Mouse (Mus musculus) ES-E14 (cell line): Measurements from ENCODE around the gene Zbtb33. TPM values are rescaled to one million over a fixed set of nuclear protein-coding genes. Genes with fewer than 3 reads are reported as not detected.

Source experiments
- DNase-seq: peaks from one replicate; pipeline ENCODE4 v3.0.0-alpha.2; 2013; ENCODE audit warnings: low read depth, low spot score
- H3K27ac ChIP-seq: 2 replicates; pipeline ENCODE4 v1.5.1; 2012; ENCODE audit warnings: low read depth, mild to moderate bottlenecking, low read length, moderate library complexity, mixed read lengths; ENCODE audit not compliant: poor library complexity, insufficient read depth, severe bottlenecking
- H3K36me3 ChIP-seq: 2 replicates; pipeline ENCODE4 v1.6.1; 2012; ENCODE audit warnings: mild to moderate bottlenecking, low read length, moderate library complexity, mixed read lengths; ENCODE audit not compliant: control insufficient read depth, poor library complexity, insufficient read depth, severe bottlenecking
- H3K4me1 ChIP-seq, 2 experiments: fragments of 150-350 bp in 1 of 2; sonication (generic) in 1 of 2; 2 replicates each; pipeline ENCODE4 v1.6.1; 2012; ENCODE audit warnings: low read length in 2 of 2, mild to moderate bottlenecking in 1 of 2, mixed read lengths in 1 of 2; ENCODE audit not compliant: control insufficient read depth in 2 of 2, insufficient read depth in 2 of 2, poor library complexity in 1 of 2
- H3K4me3 ChIP-seq, 2 experiments: fragments of 150-350 bp in 1 of 2; sonication (generic) in 1 of 2; 2 replicates each; pipeline ENCODE4 v1.5.1; 2012; ENCODE audit warnings: low read length in 2 of 2, low read depth in 1 of 2, mild to moderate bottlenecking in 1 of 2, mixed read lengths in 1 of 2; ENCODE audit not compliant: insufficient read depth in 1 of 2, poor library complexity in 1 of 2, severe bottlenecking in 1 of 2
- H3K9ac ChIP-seq: 2 replicates; pipeline ENCODE4 v1.6.1; 2012; ENCODE audit warnings: low read depth, mild to moderate bottlenecking, low read length, mixed read lengths; ENCODE audit not compliant: poor library complexity, insufficient read depth, severe bottlenecking
- H3K9me3 ChIP-seq: fragments of 150-350 bp; sonication (generic); 2 replicates; pipeline ENCODE4 v1.6.1; 2012; ENCODE audit warnings: low read depth, mild to moderate bottlenecking, low read length; ENCODE audit not compliant: control insufficient read depth, insufficient read depth
- CHD2 ChIP-seq: IDR thresholded peaks from 2 replicates; pipeline ENCODE4 v1.6.1; 2014; ENCODE audit warnings: mild to moderate bottlenecking, low read depth, low read length, inconsistent platforms
- HCFC1 ChIP-seq: IDR thresholded peaks from 2 replicates; pipeline ENCODE4 v1.6.1; 2012; ENCODE audit warnings: low read length, inconsistent platforms, borderline replicate concordance; ENCODE audit not compliant: insufficient read depth
- MAFK ChIP-seq: IDR thresholded peaks from 2 replicates; pipeline ENCODE4 v1.6.1; 2014; ENCODE audit warnings: mild to moderate bottlenecking, low read depth, low read length, inconsistent platforms; ENCODE audit not compliant: insufficient read depth
- ZC3H11A ChIP-seq: IDR thresholded peaks from 2 replicates; pipeline ENCODE4 v1.6.1; 2012; ENCODE audit warnings: low read depth, mild to moderate bottlenecking, inconsistent platforms, low read length, borderline replicate concordance
- ZNF384 ChIP-seq: IDR thresholded peaks from 2 replicates; pipeline ENCODE4 v1.6.1; 2012; ENCODE audit warnings: low read depth, low read length, inconsistent platforms
- in situ Hi-C, 2 experiments: fragments of 600-800 bp; cut with MboI; formaldehyde crosslinking; loops; one replicate each; pipeline ENCODE4 v1.15.1; 2025; ENCODE audit warnings: low sequenced_read_pairs in 2 of 2, inconsistent platforms in 1 of 2; ENCODE audit not compliant: unreplicated experiment in 2 of 2
- total RNA-seq: library from RNA; depleted of rRNA; stranded (reverse); fragments of 300-350 nt; gene quantifications from 2 replicates; pipeline ENCODE4 v1.2.3, GENCODE M21; 2012; rRNA removed

Gene Zbtb33
- total RNA-seq, 1 experiment: 10.4 TPM

DNA sequence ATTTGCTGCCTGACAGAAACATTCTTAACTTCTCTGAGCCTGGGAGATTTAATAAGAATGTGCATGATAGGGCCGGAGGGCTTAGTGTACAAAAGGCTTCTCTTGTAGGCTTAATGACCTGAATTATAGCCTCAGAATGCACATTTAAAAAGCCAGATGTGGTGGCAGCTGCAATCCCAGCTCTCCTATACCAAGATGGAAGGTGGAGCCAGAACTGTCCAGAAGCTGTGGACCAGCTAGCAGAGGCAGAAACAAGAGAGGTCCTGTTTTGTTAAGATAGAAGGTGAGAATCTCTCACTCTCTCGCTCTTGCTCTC lies 28.0 kb downstream of the Zbtb33 start:
- Histone ChIP-seq H3K9me3 (no peaks in the 10 kb centered on the region), H3K27ac (no peak overlapping the region), H3K4me1 (no peaks in the 10 kb centered on the region), H3K9ac (no peak overlapping the region), H3K4me3 (no peak overlapping the region), H3K36me3 (no peaks in the 10 kb centered on the region)
- TF ChIP-seq MAFK (no peak), ZC3H11A (no peak), CHD2 (no peak), ZNF384 (no peak), HCFC1 (no peak)
- no peak for DNase-seq
- in situ Hi-C loops: no loop called here

DNA sequence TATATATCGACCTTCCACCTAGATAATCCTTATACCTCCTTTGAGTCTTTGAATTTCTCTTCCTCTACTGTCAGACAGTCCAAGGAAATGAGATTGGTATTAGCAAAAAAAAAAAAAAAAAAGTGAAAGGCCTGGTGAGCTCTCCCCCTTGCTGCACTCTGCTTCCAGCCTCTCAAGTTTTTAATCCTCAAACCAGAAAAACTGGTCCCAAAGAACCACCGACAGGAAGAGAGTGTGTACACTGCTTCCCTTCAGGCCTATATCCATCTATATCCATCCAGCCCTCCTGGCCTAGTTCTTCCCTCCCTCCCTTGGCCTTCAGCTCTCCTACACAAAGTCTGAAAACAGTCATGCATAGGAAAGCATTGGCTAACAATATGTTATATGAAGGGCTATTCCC lies 33.2 kb downstream of the Zbtb33 start:
- H3K4me1 ChIP-seq: no peaks in the 10 kb centered on the region
- in situ Hi-C loops: no loop called here
- no peak overlapping the region for H3K4me3 ChIP-seq
- no peak overlapping the region for H3K27ac ChIP-seq
- TF ChIP-seq CHD2 (no peak), MAFK (no peak), HCFC1 (no peak), ZC3H11A (no peak), ZNF384 (no peak)
- H3K36me3 ChIP-seq: no peaks in the 10 kb centered on the region
- no peak for DNase-seq
- no peaks in the 10 kb centered on the region for H3K9me3 ChIP-seq
- no peak overlapping the region for H3K9ac ChIP-seq

DNA sequence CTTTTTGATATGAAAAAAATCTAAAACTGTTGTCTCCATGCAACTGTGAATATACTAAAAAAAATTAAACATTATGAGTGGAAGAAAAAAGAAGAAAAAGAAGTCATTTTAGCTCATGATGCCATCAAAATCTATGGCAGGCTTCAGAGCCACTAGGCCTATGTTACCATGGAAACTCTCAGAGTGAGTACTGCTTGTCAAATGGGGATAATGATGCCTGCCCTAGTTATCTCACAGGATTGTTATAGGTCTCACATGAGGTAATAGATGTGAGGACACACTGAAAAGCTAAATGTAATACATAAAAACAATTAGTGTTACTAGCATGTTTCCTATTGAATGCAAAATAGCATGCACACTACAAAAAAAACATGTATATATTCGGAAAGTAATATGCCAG lies 40.3 kb downstream of the Zbtb33 start:
- Histone ChIP-seq H3K4me3 (no peak overlapping the region), H3K9me3 (no peaks in the 10 kb centered on the region), H3K9ac (no peak overlapping the region), H3K36me3 (no peaks in the 10 kb centered on the region), H3K27ac (no peak overlapping the region), H3K4me1 (no peaks in the 10 kb centered on the region)
- TF ChIP-seq CHD2 (no peak), MAFK (no peak), ZNF384 (no peak), HCFC1 (no peak), ZC3H11A (no peak)
- in situ Hi-C loops: no loop called here
- DNase-seq: no peak

DNA sequence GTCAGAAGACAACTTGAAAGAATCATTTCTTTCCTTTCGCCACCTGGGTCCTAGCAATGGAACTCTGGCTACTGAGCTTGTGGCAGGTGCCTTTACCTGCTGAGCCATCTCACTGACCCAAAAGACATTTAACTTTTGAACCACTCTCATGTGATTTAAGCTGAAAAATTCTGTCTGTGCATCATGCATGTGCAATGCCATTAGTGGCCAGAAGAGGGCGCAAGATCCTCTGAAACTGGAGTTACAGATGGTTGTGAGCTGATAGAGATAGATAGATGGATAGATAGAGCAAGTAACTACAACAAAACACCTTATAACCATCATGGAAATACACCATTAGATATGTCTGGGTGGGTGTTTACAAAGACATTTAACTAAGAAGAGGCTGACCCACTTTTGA lies 48.1 kb downstream of the Zbtb33 start:
- no peak for DNase-seq
- Histone ChIP-seq H3K9ac (no peak overlapping the region), H3K36me3 (no peaks in the 10 kb centered on the region), H3K9me3 (no peaks in the 10 kb centered on the region), H3K27ac (no peak overlapping the region), H3K4me3 (no peak overlapping the region), H3K4me1 (no peaks in the 10 kb centered on the region)
- no peak for TF ChIP-seq MAFK
- no peak for TF ChIP-seq CHD2
- no peak for TF ChIP-seq ZNF384
- in situ Hi-C loops: no loop called here

Other genes starting within 250 kb of the Zbtb33 start
- gene Btg1-ps1, start 171.0 kb upstream of the Zbtb33 start, total RNA-seq: not detected in 2 replicates
- gene Btg1-ps2, start 146.7 kb upstream of the Zbtb33 start, total RNA-seq: not detected in 2 replicates
- 1.0 and 4.2 TPM in 2 replicates for gene Rhox10, start 123.3 kb upstream of the Zbtb33 start, total RNA-seq
- gene Rhox11, start 104.7 kb upstream of the Zbtb33 start, total RNA-seq: not detected in 2 replicates
- gene Rhox12, start 78.9 kb upstream of the Zbtb33 start, total RNA-seq: 0.98 TPM in 1 of 2 replicates, not detected in the other
- gene Rhox13, start 68.6 kb upstream of the Zbtb33 start, total RNA-seq: 8.0 and 20.7 TPM in 2 replicates
- gene Tmem255a, start 62.6 kb downstream of the Zbtb33 start, total RNA-seq: 0.21 and 0.22 TPM in 2 replicates
- not detected in 2 replicates for gene Atp1b4, start 126.4 kb downstream of the Zbtb33 start, total RNA-seq